Mouse (Mus musculus) kidney, adult 11 months (tissue): Measurements from ENCODE around the gene Fam90a1b.
"Not testable (repeated sequence)": the region's sequence is repeated elsewhere in the genome, so short reads cannot be mapped to it uniquely, and the experiment has no call there.

Experiments used
- DNase-seq: peaks from one replicate; pipeline ENCODE4 v3.0.0; 2022

The Fam90a1b gene

GRCm38 (mm10) chrX:94366670-94367241 is at the start of gene Fam90a1b, which contains the start of gene Apoo:
Fam90a1b (minus strand) TSS chrX:94366777.
Apoo (plus strand) TSS chrX:94367117.
- peak; percentile 98 for DNase-seq

- DNase-seq = peak; percentile 9
These were observed 42.4 kb upstream of the Fam90a1b start for GRCm38 (mm10) chrX:94408975-94409374.

- DNase-seq = no peak
These were observed 12.2 kb upstream of the Fam90a1b start for GRCm38 (mm10) chrX:94378734-94379133.

GRCm38 (mm10) chrX:94367248-94367647 is 671 bp upstream of the Fam90a1b start:
- DNase-seq = no peak

- DNase-seq = peak; percentile 5
These were observed 548 bp downstream of the Fam90a1b start for GRCm38 (mm10) chrX:94366029-94366428.

- DNase-seq = no peak
These were observed 1.1 kb downstream of the Fam90a1b start for GRCm38 (mm10) chrX:94365381-94365925.

GRCm38 (mm10) chrX:94343638-94344037 is 22.9 kb downstream of the Fam90a1b start:
- not testable (repeated sequence) for DNase-seq

- no peak for DNase-seq
These were observed 45.3 kb downstream of the Fam90a1b start for GRCm38 (mm10) chrX:94321036-94321902.
